Mouse (Mus musculus): ENCODE data around the gene Btbd11. TPM values are rescaled to one million over a fixed set of nuclear protein-coding genes. Genes with fewer than 3 reads are reported as not detected.

Btbd11 gene
- polyA plus RNA-seq, 1 experiment from 2014 or later: 6.5 TPM

DNA sequence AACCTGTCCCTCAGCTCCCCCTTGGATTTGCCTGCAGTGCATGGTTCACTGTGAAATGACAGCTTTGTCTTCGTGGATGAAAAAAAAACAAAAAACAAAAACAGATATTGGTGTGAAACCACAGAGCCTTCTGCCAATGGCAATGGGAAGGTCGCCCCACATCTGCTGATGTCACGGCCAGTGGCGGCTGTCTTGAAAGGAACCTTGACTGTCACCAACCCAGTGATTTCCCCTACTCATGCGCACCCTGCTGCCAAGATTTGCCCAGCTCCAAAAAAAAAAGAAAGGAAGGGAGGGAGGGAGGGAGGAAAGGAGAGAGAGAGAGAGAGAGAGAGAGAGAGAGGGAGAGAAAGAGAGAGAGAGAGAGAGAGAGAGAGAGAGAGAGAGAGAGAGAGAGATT, 251.5 kb downstream of the Btbd11 start:
- WGBS: 82% methylated on average over 5 of the region's 5 CpGs

GRCm38 (mm10) chr10:85639581-85639980, 253.0 kb downstream of the Btbd11 start:
- Histone ChIP-seq H3K27me3 (ENCODE audit: control insufficient read depth, insufficient read depth, low read length) (no peaks in the 10 kb centered on the region), H3K36me3 (ENCODE audit: control insufficient read depth, insufficient read depth, low read length) (no peaks in the 10 kb centered on the region), H3K4me1 (replicated peaks; ENCODE audit: control insufficient read depth, insufficient read depth, low read length) (no peaks in the 10 kb centered on the region), H3K4me3 (ENCODE audit: low read depth, low read length) (no peak overlapping the region), H3K9ac (ENCODE audit: low read length) (no peak overlapping the region), H3K9me3 (ENCODE audit: control insufficient read depth, low read length) (no peaks in the 10 kb centered on the region), H3K27ac (ENCODE audit: low read depth, low read length) (no peak overlapping the region), H3K4me2 (ENCODE audit: low read depth, low read length, severe bottlenecking) (no peak overlapping the region)
- WGBS: 94% methylated on average over 7 of the region's 7 CpGs
- ATAC-seq (replicated peaks; ENCODE audit: low FRiP score) (no peak), DNase-seq (ENCODE audit: low spot score) (no peak)

More for the DNA sequence above, 251.5 kb downstream of the Btbd11 start:
- ATAC-seq (replicated peaks; ENCODE audit: low FRiP score) (no peak), DNase-seq (ENCODE audit: low spot score) (no peak)
- Histone ChIP-seq H3K9ac (ENCODE audit: low read length) (no peak overlapping the region), H3K27ac (ENCODE audit: low read depth, low read length) (no peak overlapping the region), H3K4me3 (ENCODE audit: low read depth, low read length) (no peak overlapping the region), H3K27me3 (ENCODE audit: control insufficient read depth, insufficient read depth, low read length) (no peaks in the 10 kb centered on the region), H3K9me3 (ENCODE audit: control insufficient read depth, low read length) (no peaks in the 10 kb centered on the region), H3K4me2 (ENCODE audit: low read depth, low read length, severe bottlenecking) (no peak overlapping the region), H3K36me3 (ENCODE audit: control insufficient read depth, insufficient read depth, low read length) (no peaks in the 10 kb centered on the region), H3K4me1 (replicated peaks; ENCODE audit: control insufficient read depth, insufficient read depth, low read length) (no peaks in the 10 kb centered on the region)

DNA sequence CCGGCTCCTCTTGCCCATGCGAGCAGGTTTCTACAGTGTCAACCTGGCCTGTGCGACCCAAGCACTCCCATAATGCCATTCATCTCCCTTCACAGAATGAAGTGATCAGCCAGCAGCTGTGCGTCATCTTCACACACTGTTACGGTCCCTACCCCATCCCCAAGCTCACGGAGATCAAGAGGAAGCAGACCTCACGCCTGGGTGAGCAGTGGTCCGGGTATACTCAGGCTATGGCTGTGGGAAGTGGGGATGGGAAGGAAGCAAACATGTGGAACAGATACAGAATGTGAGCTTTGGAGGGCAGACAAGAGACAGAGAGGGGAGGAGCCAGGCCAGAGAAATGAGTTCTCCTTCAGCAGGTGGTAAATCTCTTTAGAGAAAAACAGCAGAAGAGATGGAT, 253.8 kb downstream of the Btbd11 start:
- Histone ChIP-seq H3K4me2 (ENCODE audit: low read depth, low read length, severe bottlenecking) (no peak overlapping the region), H3K4me1 (replicated peaks; ENCODE audit: control insufficient read depth, insufficient read depth, low read length) (no peaks in the 10 kb centered on the region), H3K4me3 (ENCODE audit: low read depth, low read length) (no peak overlapping the region), H3K27me3 (ENCODE audit: control insufficient read depth, insufficient read depth, low read length) (no peaks in the 10 kb centered on the region), H3K36me3 (ENCODE audit: control insufficient read depth, insufficient read depth, low read length) (no peaks in the 10 kb centered on the region), H3K9me3 (ENCODE audit: control insufficient read depth, low read length) (no peaks in the 10 kb centered on the region), H3K27ac (ENCODE audit: low read depth, low read length) (no peak overlapping the region), H3K9ac (ENCODE audit: low read length) (no peak overlapping the region)
- WGBS: 83% methylated on average over 8 of the region's 8 CpGs
- ATAC-seq (replicated peaks; ENCODE audit: low FRiP score): no peak
- no peak for DNase-seq (ENCODE audit: low spot score)

GRCm38 (mm10) chr10:85645346-85645745, 258.7 kb downstream of the Btbd11 start:
- no peak overlapping the region for H3K4me3 ChIP-seq (ENCODE audit: low read depth, low read length)
- H3K4me2 ChIP-seq (ENCODE audit: low read depth, low read length, severe bottlenecking): no peak overlapping the region
- 81% methylated on average over 6 of the region's 6 CpGs for WGBS
- DNase-seq (ENCODE audit: low spot score) (no peak), ATAC-seq (replicated peaks; ENCODE audit: low FRiP score) (no peak)
- no peaks in the 10 kb centered on the region for H3K27me3 ChIP-seq (ENCODE audit: control insufficient read depth, insufficient read depth, low read length)
- no peak overlapping the region for H3K9ac ChIP-seq (ENCODE audit: low read length)
- no peaks in the 10 kb centered on the region for H3K36me3 ChIP-seq (ENCODE audit: control insufficient read depth, insufficient read depth, low read length)
- H3K4me1 ChIP-seq (replicated peaks; ENCODE audit: control insufficient read depth, insufficient read depth, low read length): no peaks in the 10 kb centered on the region
- H3K9me3 ChIP-seq (ENCODE audit: control insufficient read depth, low read length): no peaks in the 10 kb centered on the region
- no peak overlapping the region for H3K27ac ChIP-seq (ENCODE audit: low read depth, low read length)

DNA sequence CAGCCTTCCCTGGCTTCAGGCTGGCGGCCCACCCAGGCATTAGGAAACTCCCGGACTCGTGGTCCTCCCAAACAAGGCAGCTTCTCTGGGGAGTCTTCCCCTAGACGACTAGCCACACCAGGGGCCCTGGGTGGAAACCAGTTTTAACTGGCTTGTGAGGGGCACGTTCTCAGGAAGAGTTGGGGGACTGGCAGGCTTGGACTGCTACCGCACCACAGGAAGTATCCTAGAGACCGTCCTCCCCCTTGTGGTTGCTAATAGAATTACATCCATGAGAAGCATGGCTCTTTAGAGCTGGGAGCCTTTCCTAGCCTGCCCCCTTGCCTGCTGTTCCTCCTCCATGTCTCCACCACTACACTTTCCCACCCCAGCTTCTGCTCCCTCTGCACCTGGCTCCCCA, 265.1 kb downstream of the Btbd11 start:
- no peak overlapping the region for H3K4me3 ChIP-seq (ENCODE audit: low read depth, low read length)
- H3K9ac ChIP-seq (ENCODE audit: low read length): no peak overlapping the region
- H3K27ac ChIP-seq (ENCODE audit: low read depth, low read length): no peak overlapping the region
- peak; percentile 69 for DNase-seq (ENCODE audit: low spot score)
- no peak overlapping the region for H3K4me2 ChIP-seq (ENCODE audit: low read depth, low read length, severe bottlenecking)
- 31% methylated on average over 7 of the region's 7 CpGs for WGBS
- no peaks in the 10 kb centered on the region for H3K4me1 ChIP-seq (replicated peaks; ENCODE audit: control insufficient read depth, insufficient read depth, low read length)
- no peaks in the 10 kb centered on the region for H3K36me3 ChIP-seq (ENCODE audit: control insufficient read depth, insufficient read depth, low read length)
- ATAC-seq (replicated peaks; ENCODE audit: low FRiP score): peak; percentile 60
- H3K9me3 ChIP-seq (ENCODE audit: control insufficient read depth, low read length): no peaks in the 10 kb centered on the region
- no peaks in the 10 kb centered on the region for H3K27me3 ChIP-seq (ENCODE audit: control insufficient read depth, insufficient read depth, low read length)

DNA sequence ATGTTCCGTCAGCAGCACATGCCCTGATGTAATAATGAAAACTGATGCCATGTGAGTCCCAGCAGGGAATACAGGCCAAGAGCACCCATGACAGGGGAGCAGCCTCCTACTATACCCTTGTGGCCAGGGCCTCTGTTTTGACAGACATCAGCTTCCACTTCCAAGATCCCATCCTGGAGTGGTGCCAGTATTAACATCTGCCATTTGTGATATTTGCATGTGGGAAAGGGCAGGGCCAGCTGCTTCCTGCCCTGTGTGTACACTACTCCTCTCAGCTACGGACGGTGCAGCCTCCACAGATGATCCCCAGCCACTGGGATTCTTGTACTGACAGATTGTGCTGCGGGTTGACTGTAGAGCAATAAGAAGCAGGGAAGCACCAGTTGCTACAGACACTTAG, 269.3 kb downstream of the Btbd11 start:
- Histone ChIP-seq H3K27ac (ENCODE audit: low read depth, low read length) (no peak overlapping the region), H3K36me3 (ENCODE audit: control insufficient read depth, insufficient read depth, low read length) (no peaks in the 10 kb centered on the region), H3K4me1 (replicated peaks; ENCODE audit: control insufficient read depth, insufficient read depth, low read length) (no peaks in the 10 kb centered on the region), H3K9me3 (ENCODE audit: control insufficient read depth, low read length) (no peaks in the 10 kb centered on the region), H3K4me3 (ENCODE audit: low read depth, low read length) (no peak overlapping the region), H3K4me2 (ENCODE audit: low read depth, low read length, severe bottlenecking) (no peak overlapping the region), H3K9ac (ENCODE audit: low read length) (no peak overlapping the region), H3K27me3 (ENCODE audit: control insufficient read depth, insufficient read depth, low read length) (no peaks in the 10 kb centered on the region)
- WGBS: 84% methylated on average over 4 of the region's 4 CpGs
- DNase-seq (ENCODE audit: low spot score) (no peak), ATAC-seq (replicated peaks; ENCODE audit: low FRiP score) (no peak)

- Histone ChIP-seq H3K27ac (ENCODE audit: low read depth, low read length) (no peak overlapping the region), H3K9ac (ENCODE audit: low read length) (no peak overlapping the region), H3K36me3 (ENCODE audit: control insufficient read depth, insufficient read depth, low read length) (no peaks in the 10 kb centered on the region), H3K27me3 (ENCODE audit: control insufficient read depth, insufficient read depth, low read length) (no peaks in the 10 kb centered on the region), H3K9me3 (ENCODE audit: control insufficient read depth, low read length) (no peaks in the 10 kb centered on the region), H3K4me2 (ENCODE audit: low read depth, low read length, severe bottlenecking) (no peak overlapping the region), H3K4me1 (replicated peaks; ENCODE audit: control insufficient read depth, insufficient read depth, low read length) (no peaks in the 10 kb centered on the region), H3K4me3 (ENCODE audit: low read depth, low read length) (no peak overlapping the region)
- no peak for ATAC-seq (replicated peaks; ENCODE audit: low FRiP score)
- 91% methylated on average over 10 of the region's 10 CpGs for WGBS
- DNase-seq (ENCODE audit: low spot score): no peak
Measured at GRCm38 (mm10) chr10:85657886-85658285, 271.3 kb downstream of the Btbd11 start.

DNA sequence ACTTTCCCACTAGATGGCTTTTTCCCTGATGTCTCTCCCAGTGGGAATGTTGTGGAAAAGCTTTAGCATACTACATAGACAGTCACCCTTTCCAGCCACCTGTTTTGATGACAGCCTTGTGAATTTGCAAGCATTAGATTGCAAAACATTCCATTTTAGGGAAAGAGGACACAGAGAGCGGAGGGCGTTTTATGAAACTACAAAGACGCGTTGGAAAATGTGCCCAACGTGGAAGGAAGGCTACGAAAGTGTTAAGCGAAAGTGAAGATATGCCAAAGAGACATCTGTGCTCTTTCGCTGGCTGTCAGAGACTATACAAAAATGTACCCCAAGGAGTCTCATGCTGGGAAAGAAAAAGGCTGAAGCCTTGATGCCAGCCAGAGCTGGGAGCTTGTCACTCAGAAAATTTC, 286.9 kb downstream of the Btbd11 start:
- Histone ChIP-seq H3K4me1 (replicated peaks; ENCODE audit: control insufficient read depth, insufficient read depth, low read length) (no peaks in the 10 kb centered on the region), H3K4me3 (ENCODE audit: low read depth, low read length) (no peak overlapping the region), H3K9ac (ENCODE audit: low read length) (no peak overlapping the region), H3K27ac (ENCODE audit: low read depth, low read length) (no peak overlapping the region), H3K36me3 (ENCODE audit: control insufficient read depth, insufficient read depth, low read length) (no peaks in the 10 kb centered on the region), H3K9me3 (ENCODE audit: control insufficient read depth, low read length) (no peaks in the 10 kb centered on the region), H3K27me3 (ENCODE audit: control insufficient read depth, insufficient read depth, low read length) (no peaks in the 10 kb centered on the region), H3K4me2 (ENCODE audit: low read depth, low read length, severe bottlenecking) (no peak overlapping the region)
- no peak for DNase-seq (ENCODE audit: low spot score)
- no peak for ATAC-seq (replicated peaks; ENCODE audit: low FRiP score)
- WGBS: 94% methylated on average over 8 of the region's 8 CpGs

- no peaks in the 10 kb centered on the region for H3K36me3 ChIP-seq (ENCODE audit: control insufficient read depth, insufficient read depth, low read length)
- no peaks in the 10 kb centered on the region for H3K9me3 ChIP-seq (ENCODE audit: control insufficient read depth, low read length)
- no peak overlapping the region for H3K4me3 ChIP-seq (ENCODE audit: low read depth, low read length)
- peak; percentile 66 for DNase-seq (ENCODE audit: low spot score)
- WGBS: 38% methylated on average over 4 of the region's 4 CpGs
- H3K9ac ChIP-seq (ENCODE audit: low read length): no peak overlapping the region
- no peaks in the 10 kb centered on the region for H3K4me1 ChIP-seq (replicated peaks; ENCODE audit: control insufficient read depth, insufficient read depth, low read length)
- H3K27ac ChIP-seq (ENCODE audit: low read depth, low read length): no peak overlapping the region
- no peak overlapping the region for H3K4me2 ChIP-seq (ENCODE audit: low read depth, low read length, severe bottlenecking)
- H3K27me3 ChIP-seq (ENCODE audit: control insufficient read depth, insufficient read depth, low read length): no peaks in the 10 kb centered on the region
- ATAC-seq (replicated peaks; ENCODE audit: low FRiP score): no peak
Measured at GRCm38 (mm10) chr10:85678635-85679034, 292.0 kb downstream of the Btbd11 start.

Measured in forebrain, embryonic 11.5 days (tissue).